Mouse (Mus musculus): ENCODE data around the gene Kctd2. TPM values are rescaled to one million over a fixed set of nuclear protein-coding genes. Genes with fewer than 3 reads are reported as not detected.

Kctd2 gene
- total RNA-seq, 2 experiments from 2014 or later = 43.8 to 70.0 TPM

GRCm38 (mm10) chr11:115400630-115401391 is 19.1 kb upstream of the Kctd2 start:
- DNase-seq = no peak

GRCm38 (mm10) chr11:115403338-115404124 is 16.4 kb upstream of the Kctd2 start, which contains the start of gene Mrpl58:
Gene Mrpl58, plus strand, starts transcription at chr11:115403752.
- peak; percentile 90 to 92 for DNase-seq

DNA sequence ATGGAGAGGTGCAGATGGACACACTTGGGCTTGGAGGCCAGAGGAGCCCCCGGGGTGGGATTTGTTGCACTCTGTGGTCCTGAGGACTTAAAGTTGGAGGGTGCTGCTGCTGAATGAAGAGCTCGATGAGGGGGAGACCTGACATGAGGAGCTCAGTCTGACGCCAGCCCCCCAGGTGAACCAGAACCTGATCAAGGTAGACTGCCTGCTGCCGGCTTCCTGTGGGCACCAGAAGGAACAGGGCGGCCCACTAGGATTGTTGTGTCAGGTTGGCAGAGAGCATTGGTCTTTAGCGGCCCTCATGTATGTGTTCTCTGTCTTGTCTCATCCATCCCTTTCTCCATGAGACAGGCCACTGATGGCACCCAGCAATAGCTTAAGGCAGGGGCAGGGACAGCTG is 14.2 kb upstream of the Kctd2 start:
- no peak for DNase-seq

DNA sequence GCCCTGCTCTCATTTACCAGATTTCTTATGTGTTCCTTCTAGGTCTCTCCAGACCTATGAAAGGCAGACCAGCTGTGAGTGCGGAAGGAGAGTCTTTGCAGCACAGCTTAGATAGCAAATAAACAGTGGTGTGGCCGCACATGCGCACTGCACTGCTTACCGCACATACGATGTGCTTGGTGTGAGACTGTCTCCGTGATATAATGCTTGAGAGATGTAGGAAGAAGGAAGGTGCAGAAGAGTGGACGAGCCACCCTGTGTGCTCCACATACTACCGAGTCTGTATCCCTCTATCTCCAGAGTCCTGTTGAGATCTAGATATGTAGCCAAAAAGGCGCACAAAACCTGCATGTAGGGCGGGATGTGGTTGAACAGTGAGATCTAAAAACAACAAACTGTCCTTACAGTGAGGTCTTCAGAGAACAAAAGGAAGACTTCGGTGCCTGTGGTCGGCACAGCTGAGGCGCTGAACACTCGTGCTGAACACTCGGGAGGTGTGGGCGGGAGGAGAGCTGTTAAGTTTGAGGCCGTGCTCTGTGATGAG is 13.0 kb upstream of the Kctd2 start:
- no peak for DNase-seq

DNA sequence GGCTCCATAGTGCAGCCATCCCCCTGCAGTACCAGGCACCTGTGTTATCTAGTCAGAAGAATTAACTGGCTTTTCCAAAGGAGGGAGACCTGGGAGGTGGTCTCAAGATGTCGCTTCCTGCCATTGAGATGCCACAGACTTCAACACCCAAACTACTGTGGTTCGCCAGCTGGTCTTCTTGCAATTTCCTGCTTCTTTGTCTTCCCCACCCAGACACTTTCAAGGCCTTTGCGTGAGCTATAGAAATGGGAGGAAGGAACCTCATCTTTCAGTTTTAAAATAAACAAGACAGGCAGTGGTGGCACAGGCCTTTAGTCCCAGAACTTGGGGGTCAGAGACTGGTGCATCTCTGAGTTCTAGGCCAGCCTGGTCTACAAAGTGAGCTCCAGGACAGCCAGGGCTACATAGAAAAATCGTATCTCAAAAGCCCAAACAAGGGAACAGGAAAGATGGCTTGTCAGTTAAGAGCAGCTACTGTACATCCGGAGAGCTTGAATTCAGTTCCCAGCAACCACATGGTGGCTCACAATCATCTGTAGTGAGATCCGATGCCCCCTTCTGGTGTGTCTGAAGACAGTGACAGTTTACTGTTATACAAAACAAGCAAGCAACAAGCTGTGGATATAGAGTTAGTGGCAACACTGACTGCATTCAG is 11.5 kb upstream of the Kctd2 start:
- DNase-seq = no peak

- DNase-seq = no peak
Measured at GRCm38 (mm10) chr11:115409556-115409955, 10.4 kb upstream of the Kctd2 start.

GRCm38 (mm10) chr11:115420336-115421190 is 635 bp downstream of the Kctd2 start:
- peak; percentile 69 to 77 for DNase-seq

GRCm38 (mm10) chr11:115421328-115421727 is 1.4 kb downstream of the Kctd2 start:
- DNase-seq = peak in 1 of 2 experiments; percentile 42

DNA sequence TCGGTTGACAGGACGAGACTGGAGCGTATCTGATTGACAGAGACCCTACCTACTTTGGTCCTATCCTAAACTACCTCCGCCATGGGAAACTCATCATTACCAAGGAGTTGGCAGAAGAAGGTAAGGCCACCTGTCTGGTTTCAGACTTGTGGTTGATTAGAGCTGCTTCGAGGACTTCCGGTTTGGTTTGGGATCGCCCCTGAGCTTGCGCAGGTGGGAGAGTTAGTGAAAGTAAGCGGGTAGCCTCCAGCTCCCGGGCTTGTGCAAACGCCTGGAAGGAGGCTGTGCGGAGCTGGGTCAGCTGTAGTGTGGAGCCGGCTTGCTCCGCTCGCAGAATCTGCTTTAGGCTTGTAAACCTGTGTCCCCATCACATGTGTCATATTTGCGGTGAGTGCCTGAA is 2.0 kb downstream of the Kctd2 start:
- no peak for DNase-seq

GRCm38 (mm10) chr11:115423091-115423490 is 3.2 kb downstream of the Kctd2 start:
- no peak for DNase-seq

DNA sequence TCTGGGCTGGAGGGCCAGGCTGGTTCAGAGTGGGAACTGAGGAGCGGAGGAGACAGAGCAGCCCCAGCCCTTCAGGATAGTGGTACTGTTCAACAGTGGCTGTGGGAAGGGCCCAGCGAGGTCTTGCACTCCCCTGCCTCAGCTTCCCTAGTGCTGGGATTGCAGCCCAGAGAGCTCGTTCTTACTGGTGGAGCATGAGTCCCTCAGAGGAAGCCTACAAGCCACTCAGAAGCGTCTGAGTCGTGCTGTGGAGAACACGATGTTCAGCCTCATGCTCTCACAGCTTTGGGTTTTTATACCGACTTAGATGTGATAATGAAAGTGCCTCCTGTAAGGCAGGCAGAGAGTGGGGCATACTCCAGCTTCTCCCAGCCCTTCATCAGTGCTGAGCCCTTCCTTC is 4.7 kb downstream of the Kctd2 start:
- no peak for DNase-seq

DNA sequence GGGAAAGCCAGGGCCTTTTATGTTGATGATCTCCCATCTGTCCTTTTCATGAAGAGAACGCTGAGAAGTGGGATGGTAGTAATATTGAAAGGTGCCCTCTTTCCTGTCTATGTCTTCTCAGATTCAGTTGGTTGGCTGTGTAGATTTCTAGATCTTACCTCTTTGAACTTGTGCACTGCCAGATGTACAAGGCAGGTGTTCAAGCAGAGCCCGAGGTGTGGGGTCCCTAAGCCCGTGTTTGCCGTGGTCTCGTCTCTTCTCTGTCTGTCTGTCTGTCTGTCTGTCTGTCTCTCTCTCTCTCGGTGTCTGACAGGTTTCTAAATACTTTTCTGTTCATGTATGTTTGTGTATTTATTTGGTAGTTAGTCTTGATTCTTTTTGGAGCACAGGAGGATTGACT is 5.7 kb downstream of the Kctd2 start:
- DNase-seq = no peak

DNA sequence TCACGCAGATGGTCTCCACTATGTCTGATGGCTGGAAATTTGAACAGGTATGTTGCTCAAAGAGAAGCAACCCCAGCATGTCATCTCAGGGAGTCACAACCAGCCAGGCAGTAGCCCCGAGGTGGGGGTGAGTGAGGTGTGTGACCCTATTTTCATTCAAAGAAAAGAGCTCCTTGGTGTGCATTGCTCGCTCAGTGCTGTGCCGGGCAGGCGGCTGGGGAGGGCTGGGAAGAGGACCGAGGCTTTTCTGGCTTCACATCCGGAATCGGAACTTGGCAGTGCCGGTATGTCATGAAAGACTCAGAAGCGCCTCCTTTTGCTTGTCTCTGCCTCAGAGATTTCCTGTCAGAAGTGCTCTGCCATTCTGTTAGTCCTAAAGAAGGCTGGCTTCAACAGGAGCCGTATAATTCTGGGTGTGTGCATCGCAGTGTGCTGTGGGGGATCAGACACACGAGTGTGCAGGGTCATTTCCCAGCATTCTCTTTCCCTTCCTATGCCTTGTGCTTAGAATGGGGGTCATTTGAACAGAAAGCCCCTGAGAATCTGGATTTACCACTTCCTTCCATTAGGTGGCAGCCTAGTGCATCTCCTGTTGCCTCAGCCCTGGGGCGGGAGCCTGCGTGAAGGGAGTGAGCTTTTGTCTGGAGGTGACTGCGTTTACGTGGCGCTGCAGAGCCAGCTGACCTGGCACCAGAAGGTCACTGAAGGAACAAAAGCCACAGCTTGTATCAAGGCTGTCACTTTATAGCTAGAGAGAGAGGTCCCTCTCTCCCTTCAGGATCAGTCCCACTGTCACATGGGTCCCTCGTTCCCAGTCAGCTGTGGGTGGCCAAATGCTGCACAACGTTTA is 7.8 kb downstream of the Kctd2 start:
- DNase-seq = peak; percentile 77 to 81

DNA sequence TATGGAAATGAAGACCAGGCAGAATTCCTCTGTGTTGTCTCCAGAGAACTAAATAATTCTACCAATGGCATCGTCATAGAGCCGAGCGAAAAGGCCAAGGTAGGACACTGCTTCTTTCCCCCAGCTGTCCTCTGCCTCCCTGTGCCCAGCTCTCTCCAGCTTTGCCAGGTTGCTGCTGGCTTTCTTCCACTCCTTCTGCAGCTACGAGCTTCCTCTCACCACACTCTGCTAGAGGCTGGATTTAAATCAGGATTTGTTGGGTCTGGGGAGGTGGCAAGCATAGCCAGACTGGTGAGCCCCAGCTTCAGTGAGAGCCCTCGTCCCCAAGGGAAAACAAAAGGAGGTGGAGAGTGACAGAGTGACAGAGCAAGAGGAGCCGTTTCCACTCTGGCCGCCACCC is 9.4 kb downstream of the Kctd2 start:
- DNase-seq = no peak

GRCm38 (mm10) chr11:115430561-115430960 is 10.6 kb downstream of the Kctd2 start:
- DNase-seq = no peak

DNA sequence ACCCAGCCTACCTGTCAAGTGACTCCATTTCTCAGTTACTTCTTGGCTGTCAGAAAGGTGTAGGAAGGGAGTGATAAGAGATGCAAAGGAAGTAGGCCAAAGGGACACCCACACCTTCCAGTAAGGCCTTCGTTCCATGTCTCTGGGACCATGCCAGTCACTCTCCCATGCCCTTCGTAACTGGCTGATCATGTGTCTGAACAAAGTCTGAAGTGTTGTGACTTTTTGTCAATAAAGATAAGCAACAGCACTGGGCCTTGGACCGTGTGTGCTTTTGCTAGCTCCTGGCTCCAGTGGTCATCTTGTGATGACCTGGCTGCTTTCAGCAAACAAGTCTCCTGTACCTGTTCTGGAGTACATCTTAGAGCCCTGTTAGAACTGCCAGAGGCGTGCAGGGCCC is 12.9 kb downstream of the Kctd2 start:
- DNase-seq = no peak

GRCm38 (mm10) chr11:115433342-115433741 is 13.4 kb downstream of the Kctd2 start:
- no peak for DNase-seq

DNA sequence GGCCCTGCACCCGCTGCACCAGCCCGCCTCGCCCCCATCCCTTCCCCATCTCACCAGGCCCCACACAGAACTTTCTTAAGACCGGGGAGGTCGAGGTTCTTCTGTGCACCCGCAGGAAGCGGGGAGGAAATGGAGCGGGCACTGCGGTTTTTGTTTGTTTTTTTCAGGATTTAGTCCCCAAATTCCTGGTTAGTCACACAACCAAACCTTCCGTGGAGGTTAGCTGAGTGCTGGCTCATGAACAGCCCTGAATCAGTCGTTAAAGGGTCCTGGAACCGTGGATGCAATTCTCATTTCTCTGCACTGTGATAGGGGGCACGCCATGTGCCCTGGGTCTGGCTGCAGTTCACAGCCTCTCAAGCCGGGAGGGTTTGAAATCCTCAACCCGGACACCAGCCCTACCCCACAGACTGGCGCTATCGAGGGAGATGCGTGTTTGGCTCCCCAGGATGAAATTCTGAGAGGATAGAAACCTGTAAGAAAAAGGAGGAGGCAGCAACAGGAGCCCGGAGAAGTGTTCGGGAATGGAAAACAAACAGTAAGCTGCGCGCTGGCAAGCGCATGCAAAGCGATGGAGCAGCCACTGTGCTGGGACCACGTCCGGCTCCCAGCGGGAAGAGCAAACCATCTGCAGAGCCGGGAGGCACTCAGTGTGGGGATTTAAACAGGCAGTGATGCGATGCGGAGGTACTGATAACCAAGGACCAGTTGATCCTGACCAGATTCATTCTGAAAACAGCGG is 15.8 kb downstream of the Kctd2 start:
- DNase-seq = no peak

DNA sequence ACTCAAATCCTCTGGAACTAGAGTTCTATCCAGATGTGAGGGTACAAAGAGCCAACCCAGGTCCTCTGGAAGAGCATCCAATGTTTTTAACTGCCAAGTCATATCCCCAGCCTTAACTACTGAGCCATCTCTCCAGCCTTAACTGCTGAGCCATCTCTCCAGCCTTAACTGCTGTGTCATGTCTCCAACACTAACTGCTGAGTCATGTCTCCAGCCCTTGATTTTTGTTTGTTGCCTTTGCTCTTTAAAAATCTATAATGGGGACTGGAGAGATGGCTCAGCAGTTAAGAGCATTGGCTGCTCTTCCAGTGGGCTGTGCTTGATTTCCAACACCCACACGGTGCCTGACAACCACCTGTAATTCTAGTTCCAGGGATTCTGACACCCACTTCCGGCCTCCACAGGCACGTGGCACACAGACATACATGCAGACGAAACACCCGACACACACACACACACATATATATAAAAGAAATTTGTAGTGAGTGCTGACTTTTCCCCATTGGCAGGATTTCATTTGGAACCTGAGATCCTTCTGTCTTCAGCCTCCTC is 17.7 kb downstream of the Kctd2 start:
- DNase-seq = no peak

GRCm38 (mm10) chr11:115439326-115439725 is 19.4 kb downstream of the Kctd2 start:
- DNase-seq = peak in 1 of 2 experiments; percentile 29

Data from adrenal gland, postnatal 36 days (tissue).